Mouse (Mus musculus): ENCODE measurements around the gene Scd3. TPM values are rescaled to one million over a fixed set of nuclear protein-coding genes. Genes with fewer than 3 reads are reported as not detected.
"Not testable (repeated sequence)": the region's sequence is repeated elsewhere in the genome, so short reads cannot be mapped to it uniquely, and the experiment has no call there.

Scd3 gene
- polyA plus RNA-seq, 1 experiment from 2014 or later: 0.66 TPM

DNA sequence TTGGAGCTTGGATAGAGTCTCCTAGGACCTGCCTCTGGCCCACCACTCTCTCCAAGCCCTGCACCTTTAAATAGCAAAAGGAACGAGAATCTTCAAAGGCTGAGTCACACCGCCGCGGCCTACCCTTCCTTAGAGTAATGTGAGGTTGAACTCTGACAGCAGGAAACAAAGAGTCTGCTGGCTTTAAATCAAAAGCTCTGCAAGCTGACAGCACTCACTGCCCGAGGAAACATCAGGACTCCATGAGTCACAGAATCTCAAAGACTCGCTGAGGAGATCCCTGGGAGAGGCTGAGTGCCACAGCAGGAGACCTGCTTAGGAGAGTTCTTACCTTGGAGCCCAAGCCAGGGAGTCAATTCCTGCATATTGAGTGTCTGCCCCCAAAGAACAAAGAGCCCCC, 77.7 kb downstream of the Scd3 start:
- H3K9me3 ChIP-seq (replicated peaks): no peaks in the 10 kb centered on the region
- H3K4me1 ChIP-seq: peaks cover 49% of the 10 kb centered on the region
- 3% methylated on average over 6 of the region's 6 CpGs for WGBS
- no peak overlapping the region for H3K9ac ChIP-seq
- H3K27ac ChIP-seq: peak overlapping the region; percentile 78
- H3K4me2 ChIP-seq: peak overlapping the region; percentile 17; the same call in 1 of the 2 replicates
- no peak for ATAC-seq (replicated peaks; ENCODE audit: low FRiP score)
- no peak overlapping the region for H3K4me3 ChIP-seq (replicated peaks)
- H3K27me3 ChIP-seq: no peaks in the 10 kb centered on the region
- H3K36me3 ChIP-seq: no peaks in the 10 kb centered on the region

DNA sequence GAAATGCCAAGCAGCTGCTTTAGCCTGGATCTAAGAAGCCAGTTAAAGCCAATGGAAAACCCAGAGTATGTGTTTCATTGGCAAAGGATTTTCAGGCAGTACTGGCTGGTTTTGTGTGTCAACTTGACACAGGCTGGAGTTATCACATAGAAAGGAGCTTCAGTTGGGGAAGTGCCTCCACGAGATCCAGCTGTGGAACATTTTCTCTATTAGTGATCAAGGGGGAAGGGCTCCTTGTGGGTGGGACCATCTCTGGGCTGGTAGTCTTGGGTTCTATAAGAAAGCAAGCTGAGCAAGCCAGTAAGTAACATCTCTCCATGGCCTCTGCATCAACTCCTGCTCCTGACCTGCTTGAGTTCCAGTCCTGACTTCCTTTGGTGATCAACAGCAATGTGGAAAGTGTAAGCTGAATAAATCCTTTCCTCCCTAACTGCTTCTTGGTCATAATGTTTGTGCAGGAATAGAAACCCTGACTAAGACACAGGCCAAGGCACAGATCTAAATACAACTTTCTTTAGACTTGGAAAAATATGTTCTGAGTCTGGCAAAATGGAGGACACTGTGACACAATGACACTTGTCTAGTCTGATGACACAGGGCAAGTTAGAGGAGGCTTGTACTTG, 78.9 kb downstream of the Scd3 start:
- ATAC-seq (replicated peaks; ENCODE audit: low FRiP score); H3K9ac ChIP-seq; H3K4me2 ChIP-seq; H3K4me3 ChIP-seq (replicated peaks); H3K27me3 ChIP-seq; H3K36me3 ChIP-seq; H3K9me3 ChIP-seq (replicated peaks): not testable (repeated sequence)
- Histone ChIP-seq H3K4me1 (peaks cover 54% of the 10 kb centered on the region), H3K27ac (peak overlapping the region; percentile 78)
- WGBS: 36% methylated on average over 1 of the region's 1 CpGs

DNA sequence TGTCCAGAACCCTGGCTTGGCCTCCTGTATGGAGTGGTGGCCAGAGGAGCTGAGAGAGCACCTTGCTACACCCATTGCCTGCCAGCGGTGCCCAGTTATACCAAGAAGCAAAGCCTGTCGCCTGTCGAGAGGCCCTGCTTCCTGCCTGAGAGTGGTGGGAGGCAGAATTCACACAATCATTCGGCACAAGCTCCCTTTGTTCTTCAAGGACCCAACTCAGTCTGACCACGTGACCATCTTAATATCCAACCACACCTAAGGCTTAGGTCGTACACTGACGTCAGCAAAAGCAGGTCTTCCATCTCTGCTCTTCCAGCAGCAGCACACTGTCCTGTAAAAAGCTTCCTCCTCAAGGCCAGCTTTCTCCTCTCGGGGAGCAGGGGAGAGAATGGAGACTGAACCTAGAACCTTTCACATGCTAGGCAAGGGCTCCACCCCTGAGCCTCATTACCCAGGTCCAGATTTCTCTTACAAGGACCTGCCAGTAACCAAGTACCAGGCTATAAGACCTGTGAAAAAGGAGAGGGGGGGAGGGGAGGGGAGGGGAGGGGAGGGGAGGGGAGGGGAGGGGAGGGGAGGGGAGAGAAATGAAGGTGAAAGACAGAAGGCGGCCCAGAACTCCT, 79.6 kb downstream of the Scd3 start:
- Histone ChIP-seq H3K4me2 (no peak overlapping the region), H3K9me3 (replicated peaks) (no peaks in the 10 kb centered on the region), H3K4me1 (peaks cover 56% of the 10 kb centered on the region), H3K36me3 (no peaks in the 10 kb centered on the region), H3K27me3 (no peaks in the 10 kb centered on the region), H3K27ac (peak overlapping the region; percentile 76), H3K4me3 (replicated peaks) (no peak overlapping the region), H3K9ac (no peak overlapping the region)
- 24% methylated on average over 9 of the region's 9 CpGs for WGBS
- ATAC-seq (replicated peaks; ENCODE audit: low FRiP score): no peak

DNA sequence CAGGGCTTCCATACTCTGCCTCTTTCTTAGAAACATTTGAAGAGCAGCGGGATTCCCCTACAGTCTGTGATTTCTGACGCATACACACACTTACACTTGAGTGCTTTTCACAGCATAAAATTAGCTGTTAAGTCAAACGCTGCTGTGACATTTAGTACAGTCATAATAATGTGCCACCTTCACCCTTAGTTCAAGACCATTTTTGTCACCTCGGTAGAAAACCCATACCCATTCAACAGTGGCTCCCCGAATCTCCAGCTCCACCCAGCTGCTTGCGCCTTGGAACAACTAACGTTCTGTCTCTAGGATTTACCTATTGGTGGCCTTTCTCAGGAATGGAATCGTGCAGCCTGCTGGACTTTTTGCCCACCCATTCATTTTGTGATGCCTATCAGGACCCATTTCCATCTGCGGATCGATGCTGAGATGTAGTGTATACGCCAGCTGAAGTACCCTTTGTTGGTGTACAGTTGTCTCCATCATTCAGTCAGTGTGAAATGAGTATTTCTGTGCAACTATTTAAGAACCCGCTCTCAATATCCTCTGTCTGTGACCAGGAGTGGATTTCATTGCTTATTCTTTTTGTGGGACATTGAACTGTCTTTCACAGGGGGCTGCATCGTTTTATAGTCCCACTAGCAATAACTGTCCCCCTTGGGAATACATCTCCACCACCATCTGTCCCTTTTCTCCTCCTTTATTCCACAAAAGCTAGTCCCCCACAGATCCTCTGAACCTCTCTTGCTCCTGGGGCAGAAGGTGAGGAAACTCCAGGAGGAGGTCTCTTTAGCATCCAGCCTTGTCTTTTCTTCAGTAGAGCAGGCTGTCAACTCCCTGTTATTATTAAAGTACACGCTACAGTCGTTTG, 80.3 kb downstream of the Scd3 start:
- Histone ChIP-seq H3K4me2 (peak overlapping the region; percentile 73), H3K27me3 (no peaks in the 10 kb centered on the region), H3K9ac (peak overlapping the region; percentile 9; the same call in 1 of the 2 replicates), H3K36me3 (no peaks in the 10 kb centered on the region), H3K4me3 (replicated peaks) (peak overlapping the region; percentile 48), H3K9me3 (replicated peaks) (no peaks in the 10 kb centered on the region), H3K4me1 (peaks cover 56% of the 10 kb centered on the region), H3K27ac (peak overlapping the region; percentile 97)
- WGBS: 29% methylated on average over 15 of the region's 15 CpGs
- no peak for ATAC-seq (replicated peaks; ENCODE audit: low FRiP score)

DNA sequence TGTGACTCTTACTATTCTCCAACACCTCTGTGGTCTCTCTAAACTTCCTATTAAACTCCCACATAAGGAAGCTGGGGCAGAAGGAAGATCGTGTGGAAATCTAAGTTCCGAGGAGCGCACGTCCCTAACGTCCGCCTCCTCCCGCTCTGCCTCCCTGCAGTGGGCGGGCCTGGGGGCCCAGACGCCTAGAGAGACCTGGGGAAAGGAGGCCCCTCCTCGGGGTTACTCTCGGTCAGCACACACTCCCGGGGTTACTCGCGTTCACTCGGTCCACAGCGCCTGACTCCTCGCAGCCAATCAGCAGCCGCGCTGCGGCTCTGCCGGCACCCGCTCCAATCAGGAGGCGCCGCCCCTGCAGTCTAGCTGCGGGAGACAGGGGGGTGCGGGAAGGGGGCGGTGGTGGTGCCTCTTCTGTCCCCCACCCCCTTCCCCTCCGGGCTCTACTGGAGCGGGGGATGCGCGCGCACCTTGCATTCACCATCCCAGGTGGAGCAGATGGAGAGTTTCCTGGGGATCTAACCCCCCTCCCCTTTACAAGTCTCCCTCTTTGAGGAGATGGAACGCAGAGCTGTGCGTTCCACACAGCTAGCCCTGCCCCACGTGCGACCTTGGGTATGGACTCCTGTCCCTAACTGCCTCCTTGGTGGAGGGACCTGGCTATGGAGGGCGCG, 81.1 kb downstream of the Scd3 start:
- H3K4me1 ChIP-seq: peaks cover 56% of the 10 kb centered on the region
- no peaks in the 10 kb centered on the region for H3K9me3 ChIP-seq (replicated peaks)
- peak overlapping the region; percentile 73 for H3K4me2 ChIP-seq
- no peaks in the 10 kb centered on the region for H3K27me3 ChIP-seq
- peak overlapping the region; percentile 48 for H3K9ac ChIP-seq
- under 1% methylated on average over 38 of the region's 38 CpGs for WGBS
- peak overlapping the region; percentile 97 for H3K27ac ChIP-seq
- H3K36me3 ChIP-seq: no peaks in the 10 kb centered on the region
- peak; percentile 99 for ATAC-seq (replicated peaks; ENCODE audit: low FRiP score)
- H3K4me3 ChIP-seq (replicated peaks): peak overlapping the region; percentile 48

DNA sequence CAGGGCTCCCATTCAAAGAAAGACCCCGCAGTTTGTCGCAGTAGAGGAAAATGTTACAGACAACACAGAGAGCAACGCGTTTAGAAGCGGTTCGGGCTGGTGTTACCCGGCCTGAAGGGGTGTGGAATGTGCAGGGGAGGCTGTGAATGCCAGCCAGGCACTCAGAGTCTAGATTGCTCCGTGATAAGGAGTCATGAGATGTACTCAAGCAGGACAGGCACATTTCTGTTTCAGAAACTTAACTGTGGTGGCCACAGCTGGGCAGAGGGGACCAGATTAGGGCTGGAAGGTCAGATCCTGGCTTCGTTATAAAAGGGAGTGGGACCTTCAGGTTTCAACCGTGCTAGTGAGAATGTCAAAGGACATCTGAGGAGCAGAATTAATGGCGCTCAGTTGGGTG, 81.7 kb downstream of the Scd3 start:
- peak overlapping the region; percentile 97 for H3K27ac ChIP-seq
- H3K9me3 ChIP-seq (replicated peaks): no peaks in the 10 kb centered on the region
- no peaks in the 10 kb centered on the region for H3K27me3 ChIP-seq
- no peaks in the 10 kb centered on the region for H3K36me3 ChIP-seq
- peak overlapping the region; percentile 48 for H3K4me3 ChIP-seq (replicated peaks)
- H3K9ac ChIP-seq: peak overlapping the region; percentile 48
- peak overlapping the region; percentile 73 for H3K4me2 ChIP-seq
- peaks cover 56% of the 10 kb centered on the region for H3K4me1 ChIP-seq
- 1% methylated on average over 11 of the region's 11 CpGs for WGBS
- ATAC-seq (replicated peaks; ENCODE audit: low FRiP score): peak; percentile 59

DNA sequence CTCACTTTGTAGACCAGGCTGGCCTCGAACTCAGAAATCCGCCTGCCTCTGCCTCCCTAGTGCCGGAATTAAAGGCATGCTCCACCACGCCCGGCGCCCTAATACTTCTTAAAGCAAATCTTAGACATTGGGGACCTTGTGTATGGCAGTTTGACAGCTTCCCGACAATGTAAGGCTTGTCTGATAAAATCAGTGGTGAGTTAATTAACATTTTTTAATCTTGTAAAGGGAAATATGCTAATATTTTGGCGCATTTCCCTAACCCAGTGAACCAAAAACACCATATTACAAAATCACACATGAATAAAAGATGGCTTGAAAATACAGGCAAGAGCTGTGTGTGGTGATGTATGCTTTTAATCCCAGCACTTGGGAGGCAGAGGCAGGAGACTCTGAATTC, 82.5 kb downstream of the Scd3 start:
- Histone ChIP-seq H3K27ac (no peak overlapping the region), H3K4me3 (replicated peaks) (no peak overlapping the region), H3K27me3 (no peaks in the 10 kb centered on the region), H3K9ac (no peak overlapping the region), H3K9me3 (replicated peaks) (no peaks in the 10 kb centered on the region), H3K36me3 (no peaks in the 10 kb centered on the region), H3K4me1 (peaks cover 52% of the 10 kb centered on the region), H3K4me2 (no peak overlapping the region)
- 92% methylated on average over 8 of the region's 8 CpGs for WGBS
- ATAC-seq (replicated peaks; ENCODE audit: low FRiP score): no peak

DNA sequence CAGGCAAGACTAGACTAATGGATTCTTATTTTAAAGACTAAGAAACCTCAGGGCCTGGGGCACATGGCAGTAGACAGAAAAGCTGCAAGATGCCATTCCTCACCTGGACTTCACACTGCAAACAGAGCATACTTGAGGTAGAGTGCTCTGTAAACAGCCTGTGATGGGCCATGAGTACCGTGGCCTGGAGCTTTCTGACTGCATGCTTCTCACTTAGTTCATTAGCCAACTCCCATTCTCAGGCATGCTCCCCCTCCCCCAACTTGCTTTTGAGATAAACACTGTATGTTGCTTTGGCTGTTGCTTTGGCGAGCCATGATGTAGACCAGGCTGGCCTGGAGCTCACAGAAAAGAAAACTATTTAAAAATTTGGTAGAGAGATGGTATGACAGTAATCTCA, 83.0 kb downstream of the Scd3 start:
- whole genome bisulfite sequencing: 62% methylated on average over 2 of the region's 2 CpGs
- no peak for ATAC-seq (replicated peaks; ENCODE audit: low FRiP score)
- 0 out of 2 replicates have a peak overlapping the region, but pooled peaks have one; percentile 28 for H3K27ac ChIP-seq
- no peak overlapping the region for H3K4me3 ChIP-seq (replicated peaks)
- H3K9me3 ChIP-seq (replicated peaks): no peaks in the 10 kb centered on the region
- H3K27me3 ChIP-seq: no peaks in the 10 kb centered on the region
- no peak overlapping the region for H3K9ac ChIP-seq
- no peaks in the 10 kb centered on the region for H3K36me3 ChIP-seq
- H3K4me2 ChIP-seq: no peak overlapping the region
- H3K4me1 ChIP-seq: peaks cover 46% of the 10 kb centered on the region

DNA sequence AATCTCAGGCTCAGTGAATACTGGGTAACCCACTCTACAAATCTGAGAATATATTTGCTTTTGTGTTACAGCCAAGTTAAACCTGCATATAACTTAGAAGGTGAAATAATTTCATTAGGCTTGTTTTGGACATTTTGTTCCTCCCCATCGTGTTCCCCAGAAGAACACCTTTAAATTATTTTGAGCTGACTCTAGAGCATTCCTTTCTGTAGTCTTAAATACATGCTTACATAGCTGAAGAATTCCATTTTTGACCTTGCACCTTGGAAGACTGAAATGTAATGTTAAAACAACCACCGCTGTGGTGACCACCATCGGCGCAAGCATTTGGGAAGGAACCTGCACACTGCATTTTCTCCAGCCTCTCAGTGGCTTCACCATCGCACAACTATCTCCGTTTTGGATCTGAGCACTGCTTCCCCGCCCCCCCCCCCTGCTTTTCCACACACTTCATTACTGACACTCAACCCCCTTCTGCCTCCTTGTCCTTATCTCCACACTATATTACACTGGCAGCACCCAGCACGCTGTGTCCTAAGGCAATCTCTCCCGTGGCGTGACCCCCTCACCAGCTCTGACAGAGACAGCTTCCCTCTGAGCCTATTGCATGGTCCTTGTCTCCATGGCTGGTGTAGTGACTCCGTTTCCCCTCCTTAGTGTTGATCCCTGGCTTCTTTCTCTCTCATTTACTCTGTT, 84.5 kb downstream of the Scd3 start:
- H3K27me3 ChIP-seq: no peaks in the 10 kb centered on the region
- H3K4me3 ChIP-seq (replicated peaks): no peak overlapping the region
- peak overlapping the region; percentile 28; the same call in 1 of the 2 replicates for H3K27ac ChIP-seq
- H3K36me3 ChIP-seq: no peaks in the 10 kb centered on the region
- H3K4me1 ChIP-seq: peaks cover 44% of the 10 kb centered on the region
- H3K4me2 ChIP-seq: no peak overlapping the region
- H3K9ac ChIP-seq: no peak overlapping the region
- 72% methylated on average over 11 of the region's 11 CpGs for WGBS
- no peaks in the 10 kb centered on the region for H3K9me3 ChIP-seq (replicated peaks)
- no peak for ATAC-seq (replicated peaks; ENCODE audit: low FRiP score)

DNA sequence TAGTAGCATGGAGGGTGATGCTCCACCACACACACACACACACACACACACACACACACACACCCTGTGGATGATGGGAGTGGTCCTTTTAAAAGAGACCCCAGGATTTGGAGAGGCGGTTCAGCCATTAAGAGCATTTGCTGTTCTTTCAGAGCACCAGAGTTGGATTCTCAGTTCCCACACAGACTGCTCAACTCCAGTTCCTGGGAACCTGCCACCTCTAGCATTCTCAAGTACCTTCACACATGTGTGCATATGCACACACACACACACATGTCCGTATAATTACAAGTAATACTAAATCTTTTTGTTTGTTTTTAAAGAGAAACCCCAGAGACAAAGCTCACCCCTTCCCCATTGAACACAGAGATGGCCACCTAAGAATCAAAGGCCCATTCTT, 89.0 kb downstream of the Scd3 start:
- WGBS: 76% methylated on average over 2 of the region's 2 CpGs
- Histone ChIP-seq H3K27ac (peak overlapping the region; percentile 98), H3K27me3 (no peaks in the 10 kb centered on the region), H3K4me3 (replicated peaks) (no peak overlapping the region), H3K36me3 (peaks cover 17% of the 10 kb centered on the region), H3K9me3 (replicated peaks) (no peaks in the 10 kb centered on the region), H3K9ac (no peak overlapping the region), H3K4me2 (no peak overlapping the region), H3K4me1 (peaks cover 48% of the 10 kb centered on the region)
- no peak for ATAC-seq (replicated peaks; ENCODE audit: low FRiP score)

DNA sequence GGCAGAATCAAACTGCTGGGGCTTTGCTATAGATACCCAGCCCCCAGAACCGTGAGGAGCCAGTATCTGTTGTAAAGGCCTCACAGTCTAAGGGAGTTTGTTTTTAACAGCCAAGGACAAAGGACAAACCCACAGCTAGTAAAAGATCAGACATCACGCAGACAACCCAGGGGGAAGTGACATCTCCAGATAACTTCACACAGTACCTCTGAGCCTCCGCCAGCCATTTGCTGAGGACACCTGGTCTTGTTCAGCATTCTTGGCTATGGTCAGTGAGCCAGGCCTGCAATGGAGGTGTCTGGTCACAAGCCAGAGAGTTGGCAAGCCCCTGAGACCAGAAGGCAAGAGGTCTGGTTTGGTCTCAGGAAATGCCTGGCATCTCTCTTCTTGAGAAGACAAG, 89.4 kb downstream of the Scd3 start:
- H3K9ac ChIP-seq: no peak overlapping the region
- peak overlapping the region; percentile 88 for H3K4me3 ChIP-seq (replicated peaks)
- peak overlapping the region; percentile 98 for H3K27ac ChIP-seq
- H3K36me3 ChIP-seq: peaks cover 21% of the 10 kb centered on the region
- no peaks in the 10 kb centered on the region for H3K9me3 ChIP-seq (replicated peaks)
- WGBS: 49% methylated on average over 3 of the region's 3 CpGs
- peaks cover 52% of the 10 kb centered on the region for H3K4me1 ChIP-seq
- H3K27me3 ChIP-seq: no peaks in the 10 kb centered on the region
- peak overlapping the region; percentile 92 for H3K4me2 ChIP-seq
- no peak for ATAC-seq (replicated peaks; ENCODE audit: low FRiP score)
